Mouse (Mus musculus): Measurements from ENCODE around the gene Slc44a2. TPM values are rescaled to one million over a fixed set of nuclear protein-coding genes. Genes with fewer than 3 reads are reported as not detected.

Slc44a2 gene
- 10 to 100 TPM; 66.4 to 67.7 TPM for total RNA-seq (2021)

GRCm38 (mm10) chr9:21320619-21321512, at the start of gene Slc44a2:
TSS of gene Slc44a2 (plus strand) at chr9:21320698.
- peak; percentile 37 to 87 for DNase-seq (ENCODE audit: extremely low spot score in 1 of 2, low spot score in 2 of 2)
- intact Hi-C loops (cut with DNase I) = no loop called here

GRCm38 (mm10) chr9:21272391-21272790, 48.1 kb upstream of the Slc44a2 start:
- DNase-seq (ENCODE audit: extremely low spot score in 1 of 2, low spot score in 2 of 2) = no peak
- intact Hi-C loops (cut with DNase I) = no loop called here

- intact Hi-C loops (cut with DNase I) = no loop called here
Observed at GRCm38 (mm10) chr9:21273094-21273493, 47.4 kb upstream of the Slc44a2 start.

GRCm38 (mm10) chr9:21273520-21274228, 46.8 kb upstream of the Slc44a2 start:
- intact Hi-C loops (cut with DNase I) = no loop called here
- DNase-seq (ENCODE audit: extremely low spot score in 1 of 2, low spot score in 2 of 2) = no peak

More at GRCm38 (mm10) chr9:21273094-21273493, 47.4 kb upstream of the Slc44a2 start:
- DNase-seq (ENCODE audit: extremely low spot score in 1 of 2, low spot score in 2 of 2) = no peak

GRCm38 (mm10) chr9:21274336-21274735, 46.2 kb upstream of the Slc44a2 start:
- intact Hi-C loops (cut with DNase I) = no loop called here
- no peak for DNase-seq (ENCODE audit: extremely low spot score in 1 of 2, low spot score in 2 of 2)

- intact Hi-C loops (cut with DNase I) = no loop called here
- no peak for DNase-seq (ENCODE audit: extremely low spot score in 1 of 2, low spot score in 2 of 2)
Observed at GRCm38 (mm10) chr9:21275013-21275710, 45.3 kb upstream of the Slc44a2 start.

GRCm38 (mm10) chr9:21275727-21276126, 44.8 kb upstream of the Slc44a2 start:
- intact Hi-C loops (cut with DNase I) = no loop called here
- DNase-seq (ENCODE audit: extremely low spot score in 1 of 2, low spot score in 2 of 2) = no peak

- intact Hi-C loops (cut with DNase I) = no loop called here
- DNase-seq (ENCODE audit: extremely low spot score in 1 of 2, low spot score in 2 of 2) = no peak
Observed at GRCm38 (mm10) chr9:21276307-21276706, 44.2 kb upstream of the Slc44a2 start.

GRCm38 (mm10) chr9:21277776-21278175, 42.7 kb upstream of the Slc44a2 start:
- intact Hi-C loops (cut with DNase I) = no loop called here
- DNase-seq (ENCODE audit: extremely low spot score in 1 of 2, low spot score in 2 of 2) = no peak

GRCm38 (mm10) chr9:21283591-21283990, 36.9 kb upstream of the Slc44a2 start:
- no peak for DNase-seq (ENCODE audit: extremely low spot score in 1 of 2, low spot score in 2 of 2)
- intact Hi-C loops (cut with DNase I) = no loop called here

- intact Hi-C loops (cut with DNase I) = no loop called here
- no peak for DNase-seq (ENCODE audit: extremely low spot score in 1 of 2, low spot score in 2 of 2)
Observed at GRCm38 (mm10) chr9:21283994-21284393, 36.5 kb upstream of the Slc44a2 start.

GRCm38 (mm10) chr9:21286753-21287152, 33.7 kb upstream of the Slc44a2 start:
- no peak for DNase-seq (ENCODE audit: extremely low spot score in 1 of 2, low spot score in 2 of 2)
- intact Hi-C loops (cut with DNase I) = no loop called here

- intact Hi-C loops (cut with DNase I) = no loop called here
- DNase-seq (ENCODE audit: extremely low spot score in 1 of 2, low spot score in 2 of 2) = peak; percentile 96 to 99
Observed at GRCm38 (mm10) chr9:21287571-21288402, 32.7 kb upstream of the Slc44a2 start, which contains the start of gene Kri1. TSS of gene Kri1 (minus strand) at chr9:21287969.

- intact Hi-C loops (cut with DNase I) = no loop called here
Observed at GRCm38 (mm10) chr9:21288404-21289336, 31.8 kb upstream of the Slc44a2 start.

GRCm38 (mm10) chr9:21289337-21289671, 31.2 kb upstream of the Slc44a2 start:
- intact Hi-C loops (cut with DNase I) = no loop called here
- DNase-seq (ENCODE audit: extremely low spot score in 1 of 2, low spot score in 2 of 2) = no peak

More at GRCm38 (mm10) chr9:21288404-21289336, 31.8 kb upstream of the Slc44a2 start:
- peak in 1 of 2 experiments; percentile 32 for DNase-seq (ENCODE audit: extremely low spot score in 1 of 2, low spot score in 2 of 2)

GRCm38 (mm10) chr9:21290589-21290988, 29.9 kb upstream of the Slc44a2 start:
- DNase-seq (ENCODE audit: extremely low spot score in 1 of 2, low spot score in 2 of 2) = peak in 1 of 2 experiments; percentile 46
- intact Hi-C loops (cut with DNase I) = no loop called here

- intact Hi-C loops (cut with DNase I) = no loop called here
- peak; percentile 99 to 100 for DNase-seq (ENCODE audit: extremely low spot score in 1 of 2, low spot score in 2 of 2)
Observed at GRCm38 (mm10) chr9:21291022-21291787, 29.3 kb upstream of the Slc44a2 start, which contains the start of gene Cdkn2d. TSS of gene Cdkn2d (minus strand) at chr9:21291407.
